Mouse (Mus musculus) kidney, adult 2 months (tissue): ENCODE results near the gene Adgre5.

ENCODE experiments used
- CTCF ChIP-seq: fragments of 200-500 bp; conservative IDR thresholded peaks from 2 replicates; pipeline ENCODE4 v1.5.1; 2011; ENCODE audit warnings: low read depth, mild to moderate bottlenecking, control low read depth, low read length, moderate library complexity, mixed read lengths; ENCODE audit not compliant: insufficient read depth, insufficient read length
- POLR2A ChIP-seq: fragments of 200-500 bp; IDR thresholded peaks from one replicate; pipeline ENCODE4 v1.6.1; 2011; ENCODE audit warnings: low read depth, low read length, control low read depth

- TF ChIP-seq CTCF (no peak), POLR2A (no peak)
Observed at GRCm38 (mm10) chr8:83767442-83767841, 26.3 kb upstream of the Adgre5 start.
